Mouse (Mus musculus) large intestine, adult 2 months (tissue): ENCODE results near the gene 4930404N11Rik. TPM values are rescaled to one million over a fixed set of nuclear protein-coding genes. Genes with fewer than 3 reads are reported as not detected.

Experiments used
- DNase-seq: peaks from one replicate; pipeline ENCODE4 v3.0.0-alpha.2; 2012; ENCODE audit warnings: low read depth, low spot score
- WGBS: fragments of 180-500 bp; shearing (Covaris S2); methylation state at CpG from one replicate; pipeline ENCODE4 v1.1.7; 2018; 5-methylcytosine and 5-hydroxymethylcytosine counted together
- polyA plus RNA-seq: library from polyadenylated mRNA; depleted of rRNA; stranded (reverse); fragments of >200 nt; gene quantifications from 2 replicates; pipeline ENCODE4 v1.2.3, GENCODE M21; 2012

The 4930404N11Rik gene
- polyA plus RNA-seq, 1 experiment = 4.6 TPM

- DNase-seq = no peak
- WGBS = 73% methylated on average over 8 of the region's 8 CpGs
Observed at GRCm38 (mm10) chr10:81360721-81361120, 4.9 kb downstream of the 4930404N11Rik start.

- no peak for DNase-seq
- 39% methylated on average over 1 of the region's 1 CpGs for WGBS
Observed at GRCm38 (mm10) chr10:81358841-81359240, 6.8 kb downstream of the 4930404N11Rik start.

- no peak for DNase-seq
- WGBS = 35% methylated on average over 4 of the region's 4 CpGs
Observed at GRCm38 (mm10) chr10:81358209-81358608, 7.4 kb downstream of the 4930404N11Rik start.

GRCm38 (mm10) chr10:81356991-81357844 is 8.4 kb downstream of the 4930404N11Rik start, which contains the start of gene Mfsd12:
TSS of gene Mfsd12 (plus strand) at chr10:81357491.
- WGBS = 2% methylated on average over 74 of the region's 79 CpGs
- DNase-seq = no peak

- no peak for DNase-seq
Observed at GRCm38 (mm10) chr10:81356352-81356990, 9.1 kb downstream of the 4930404N11Rik start.

GRCm38 (mm10) chr10:81355533-81355932 is 10.1 kb downstream of the 4930404N11Rik start:
- 93% methylated on average over 4 of the region's 4 CpGs for WGBS
- no peak for DNase-seq

More at GRCm38 (mm10) chr10:81356352-81356990, 9.1 kb downstream of the 4930404N11Rik start:
- 57% methylated on average over 12 of the region's 12 CpGs for WGBS

- no peak for DNase-seq
- 75% methylated on average over 9 of the region's 9 CpGs for WGBS
Observed at GRCm38 (mm10) chr10:81354738-81355477, 10.7 kb downstream of the 4930404N11Rik start.

GRCm38 (mm10) chr10:81351678-81352291 is 13.8 kb downstream of the 4930404N11Rik start:
- WGBS = 20% methylated on average over 9 of the region's 9 CpGs
- DNase-seq = no peak

- peak; percentile 98 for DNase-seq
- WGBS = 1% methylated on average over 54 of the region's 54 CpGs
Observed at GRCm38 (mm10) chr10:81350351-81351063, 15.1 kb downstream of the 4930404N11Rik start, which contains the start of gene Hmg20b. TSS of gene Hmg20b (minus strand) at chr10:81350480.

- 1% methylated on average over 29 of the region's 29 CpGs for WGBS
- DNase-seq = no peak
Observed at GRCm38 (mm10) chr10:81349961-81350350, 15.7 kb downstream of the 4930404N11Rik start.

GRCm38 (mm10) chr10:81349146-81349545 is 16.5 kb downstream of the 4930404N11Rik start:
- 5% methylated on average over 12 of the region's 12 CpGs for WGBS
- DNase-seq = no peak

- 25% methylated on average over 55 of the region's 55 CpGs for WGBS
Observed at GRCm38 (mm10) chr10:81346453-81347067, 19.1 kb downstream of the 4930404N11Rik start.

GRCm38 (mm10) chr10:81345162-81345534 is 20.5 kb downstream of the 4930404N11Rik start:
- 73% methylated on average over 4 of the region's 4 CpGs for WGBS
- no peak for DNase-seq

More at GRCm38 (mm10) chr10:81346453-81347067, 19.1 kb downstream of the 4930404N11Rik start:
- DNase-seq = no peak

GRCm38 (mm10) chr10:81344421-81345161 is 21.0 kb downstream of the 4930404N11Rik start:
- DNase-seq = no peak
- 32% methylated on average over 8 of the region's 8 CpGs for WGBS

- DNase-seq = no peak
- 4% methylated on average over 67 of the region's 67 CpGs for WGBS
Observed at GRCm38 (mm10) chr10:81342686-81343505, 22.7 kb downstream of the 4930404N11Rik start, which contains the start of gene Gipc3. TSS of gene Gipc3 (minus strand) at chr10:81343266.

GRCm38 (mm10) chr10:81341333-81341949 is 24.2 kb downstream of the 4930404N11Rik start:
- 35% methylated on average over 16 of the region's 16 CpGs for WGBS
- DNase-seq = no peak
